In genomic region chr10:62469736-62470135, GRCm38 (mm10) we compare ENCODE assay signal across 26 mouse cellular contexts. TPM values are rescaled to one million over a fixed set of nuclear protein-coding genes. Genes with fewer than 3 reads are reported as not detected.
DNase-seq lines count a peak whose midpoint lies in the region; ATAC-seq lines count a peak whose summit lies in the region.
"Had no signal": no experiment of that assay in that cellular context is flagged by ENCODE, and none has a peak within 500 bp of the region (broad histone marks: within the 10 kb centered on the region; RNA-seq: fewer than 3 reads in every experiment).

No protein-coding gene starts in this region.

- WGBS in heart, embryonic 12.5 days = 85% methylated on average over 4 of the region's 4 CpGs

- H3K9ac ChIP-seq in heart, embryonic 12.5 days = no peak overlapping the region
- H3K9ac ChIP-seq: embryonic facial prominence, embryonic 12.5 days; forebrain, embryonic 13.5 days; forebrain, embryonic 15.5 days; forebrain, postnatal 0 days had no signal

- H3K27ac ChIP-seq in heart, embryonic 12.5 days (ENCODE audit: poor library complexity, severe bottlenecking) = no peak overlapping the region
- H3K27ac ChIP-seq: embryonic facial prominence, embryonic 10.5 days; embryonic facial prominence, embryonic 12.5 days; forebrain, embryonic 13.5 days; forebrain, embryonic 15.5 days had no signal

- H3K9me3 ChIP-seq in heart, embryonic 12.5 days (replicated peaks) = no peaks in the 10 kb centered on the region
- H3K9me3 ChIP-seq: embryonic facial prominence, embryonic 10.5 days; embryonic facial prominence, embryonic 12.5 days; forebrain, embryonic 13.5 days; forebrain, embryonic 15.5 days; G1E had no signal

- 0 out of 2 replicates have a peak, but pooled peaks cover 6% of the 10 kb centered on the region for H3K36me3 ChIP-seq in heart, embryonic 12.5 days

- H3K4me1 ChIP-seq in heart, embryonic 12.5 days (replicated peaks) = peaks cover 3% of the 10 kb centered on the region; the same call in 1 of the 2 replicates
- H3K4me1 ChIP-seq: embryonic facial prominence, embryonic 10.5 days; embryonic facial prominence, embryonic 12.5 days had no signal

- ATAC-seq in heart, embryonic 12.5 days (ENCODE audit: insufficient number of reproducible peaks, low FRiP score) = no peak
- ATAC-seq: activated CD4-positive, CD25-positive, alpha-beta regulatory T cell, adult 4 months; CD4-positive, CD25-positive, alpha-beta regulatory T cell, adult 4 months; forebrain, embryonic 13.5 days; forebrain, embryonic 15.5 days; forebrain, postnatal 0 days; Patski had no signal

- peak; percentile 13 for DNase-seq in adrenal gland, adult 2 months
- no peak for DNase-seq in adrenal gland, postnatal 10 days
- peak; percentile 40 for DNase-seq in heart, adult 11 months
- DNase-seq in NIH3T3 (ENCODE audit: low read depth) (peak; percentile 33), MN1 (ENCODE audit: low spot score) (no peak)
- no peak for DNase-seq in ovary, postnatal 36 days (ENCODE audit: low spot score)
- DNase-seq: adrenal gland, postnatal 25 days; B cell, adult 2 months; cerebellum, adult 11 months; cerebellum, adult 18-20 months; cerebellum, adult 8-10 months; cerebellum, adult 9-11 months; cerebellum, postnatal 14 days; forebrain, postnatal 0 days had no signal

- H3K4me2 ChIP-seq in heart, embryonic 12.5 days = no peak overlapping the region
- H3K4me2 ChIP-seq: embryonic facial prominence, embryonic 12.5 days; forebrain, embryonic 13.5 days; forebrain, embryonic 15.5 days had no signal

- no peaks in the 10 kb centered on the region for H3K27me3 ChIP-seq in heart, embryonic 12.5 days (replicated peaks)
- H3K27me3 ChIP-seq: CH12.LX; embryonic facial prominence, embryonic 12.5 days; forebrain, embryonic 13.5 days; forebrain, embryonic 15.5 days; Patski had no signal

- H3K4me3 ChIP-seq in heart, embryonic 12.5 days = no peak overlapping the region
- H3K4me3 ChIP-seq: embryonic facial prominence, embryonic 10.5 days; embryonic facial prominence, embryonic 12.5 days; forebrain, embryonic 13.5 days; forebrain, embryonic 15.5 days had no signal

RNA-seq across cellular contexts. Expression of gene Vps26a, which starts 16.9 kb away (rescaled TPM):
- total RNA-seq in adrenal gland, adult 2 months (2021) = 10 to 100 TPM; 54.8 to 58.8 TPM
- 3.7 and 4.4 TPM in 2 replicates for polyA plus RNA-seq in adrenal gland, adult 2 months (2012; rRNA removed)
- total RNA-seq in adrenal gland, postnatal 10 days (2021) = 10 to 100 TPM; 42.9 to 48.3 TPM
- polyA plus RNA-seq in heart, embryonic 12.5 days (2016; fragmentation: Nextera tagmentation; extraction: Ambion mirVana) = 77.7 and 81.4 TPM in 2 replicates

RNA-seq across cellular contexts. Expression of gene Supv3l1, which starts 20.2 kb away (rescaled TPM):
- 10 to 100 TPM; 33.6 to 36.7 TPM for total RNA-seq in adrenal gland, adult 2 months (2021)
- 19.7 and 25.4 TPM in 2 replicates for polyA plus RNA-seq in adrenal gland, adult 2 months (2012; rRNA removed)
- total RNA-seq in adrenal gland, postnatal 10 days (2021) = 10 to 100 TPM; 34.5 to 41.8 TPM
- 29.0 and 30.3 TPM in 2 replicates for polyA plus RNA-seq in heart, embryonic 12.5 days (2016; fragmentation: Nextera tagmentation; extraction: Ambion mirVana)

RNA-seq across cellular contexts. Expression of gene 4930507D05Rik, which starts 20.4 kb away (rescaled TPM):
- total RNA-seq in adrenal gland, adult 2 months (2021) = under 1 TPM; 0.35 TPM
- not detected in 2 replicates for polyA plus RNA-seq in adrenal gland, adult 2 months (2012; rRNA removed)
- under 1 TPM; 0.42 TPM for total RNA-seq in adrenal gland, postnatal 10 days (2021)
- 0.63 and 0.69 TPM in 2 replicates for polyA plus RNA-seq in heart, embryonic 12.5 days (2016; fragmentation: Nextera tagmentation; extraction: Ambion mirVana)
- polyA plus RNA-seq: activated CD4-positive, CD25-positive, alpha-beta regulatory T cell, adult 4 months; CD4-positive, CD25-positive, alpha-beta regulatory T cell, adult 4 months had no signal

RNA-seq across cellular contexts. Expression of gene Hkdc1, which starts 47.4 kb away (rescaled TPM):
- total RNA-seq in adrenal gland, adult 2 months (2021) = not detected
- polyA plus RNA-seq in adrenal gland, adult 2 months (2012; rRNA removed) = 0.03 TPM in 1 of 2 replicates, not detected in the other
- total RNA-seq in adrenal gland, postnatal 10 days (2021) = under 1 TPM in 1 of 2 experiments, not detected in 1; 0.30 TPM
- polyA plus RNA-seq in heart, embryonic 12.5 days (2016; fragmentation: Nextera tagmentation; extraction: Ambion mirVana) = 0.22 and 0.26 TPM in 2 replicates
- total RNA-seq: adrenal gland, adult 18-20 months; adrenal gland, postnatal 25 days; CH12.LX had no signal
- polyA plus RNA-seq: CD4-positive, CD25-positive, alpha-beta regulatory T cell, adult 4 months; forebrain, embryonic 11.5 days; G1E had no signal

RNA-seq across cellular contexts. Expression of gene Srgn, which starts 57.5 kb away (rescaled TPM):
- total RNA-seq in adrenal gland, adult 2 months (2021) = 10 to 100 TPM; 46.7 to 61.5 TPM
- 7.2 and 11.5 TPM in 2 replicates for polyA plus RNA-seq in adrenal gland, adult 2 months (2012; rRNA removed)
- total RNA-seq in adrenal gland, postnatal 10 days (2021) = 10 to 100 TPM; 41.3 to 44.6 TPM
- 6.0 and 8.5 TPM in 2 replicates for polyA plus RNA-seq in heart, embryonic 12.5 days (2016; fragmentation: Nextera tagmentation; extraction: Ambion mirVana)
- polyA plus RNA-seq: Patski had no signal

Comparison
In these comparisons a context has a peak if more than half of its experiments do, and no peak if none do; other contexts are left out.
1. DNase-seq: peak in adrenal gland, adult 2 months (single experiment), heart, adult 11 months (single experiment) and NIH3T3 (single experiment); none in adrenal gland, postnatal 10 days (single experiment), ovary, postnatal 36 days (single experiment) and MN1 (single experiment).